Mouse (Mus musculus) hindbrain, embryonic 11.5 days (tissue): Measurements from ENCODE around the gene Ccdc174. TPM values are rescaled to one million over a fixed set of nuclear protein-coding genes. Genes with fewer than 3 reads are reported as not detected.

ENCODE experiments used
- ATAC-seq: fragments of 200-750 bp; cut with Nextera tagmentation; 2 replicates; pipeline ENCODE4 v1.8.0; 2017; ENCODE audit warnings: mild to moderate bottlenecking, moderate TSS enrichment, moderate library complexity; ENCODE audit not compliant: low FRiP score
- DNase-seq: peaks from one replicate; pipeline ENCODE4 v3.0.0-alpha.2; 2015; ENCODE audit warnings: low spot score
- H3K27ac ChIP-seq: fragments of 300-500 bp; sonication (generic); 2 replicates; pipeline ENCODE4 v1.5.1; 2014; ENCODE audit warnings: mild to moderate bottlenecking, low read depth, low read length
- H3K27me3 ChIP-seq: fragments of 300-500 bp; sonication (generic); 2 replicates; pipeline ENCODE4 v1.6.1; 2014; ENCODE audit warnings: mild to moderate bottlenecking, low read length, moderate library complexity, mixed read lengths; ENCODE audit not compliant: control insufficient read depth, insufficient read depth
- H3K36me3 ChIP-seq: fragments of 300-500 bp; sonication (generic); 2 replicates; pipeline ENCODE4 v1.6.1; 2014; ENCODE audit warnings: mild to moderate bottlenecking, low read length, moderate library complexity, mixed read lengths; ENCODE audit not compliant: control insufficient read depth, insufficient read depth
- H3K4me1 ChIP-seq: fragments of 300-500 bp; sonication (generic); replicated peaks from 2 replicates; pipeline ENCODE4 v1.6.1; 2014; ENCODE audit warnings: low read length, mixed read lengths; ENCODE audit not compliant: control insufficient read depth, insufficient read depth
- H3K4me2 ChIP-seq: fragments of 300-500 bp; sonication (generic); replicated peaks from 2 replicates; pipeline ENCODE4 v1.6.1; 2014; ENCODE audit warnings: mild to moderate bottlenecking, low read depth, low read length
- H3K4me3 ChIP-seq: fragments of 300-500 bp; sonication (generic); 2 replicates; pipeline ENCODE4 v1.5.1; 2014; ENCODE audit warnings: low read depth, low read length
- H3K9ac ChIP-seq: fragments of 300-500 bp; sonication (generic); 2 replicates; pipeline ENCODE4 v1.6.1; 2014; ENCODE audit warnings: low read depth, low read length
- H3K9me3 ChIP-seq: fragments of 300-500 bp; sonication (generic); 2 replicates; pipeline ENCODE4 v1.6.1; 2016; ENCODE audit warnings: low read length; ENCODE audit not compliant: control insufficient read depth
- WGBS: fragments of 180-500 bp; shearing (Covaris S2); extraction: QIAGEN DNeasy Blood & Tissue Kit; methylation state at CpG from one replicate; pipeline ENCODE4 v1.1.7; 2014; 5-methylcytosine and 5-hydroxymethylcytosine counted together
- polyA plus RNA-seq: library from polyadenylated mRNA; unstranded; fragments of >200 nt; fragmentation: Nextera tagmentation; extraction: Ambion mirVana; gene quantifications from 2 replicates; pipeline ENCODE4 v1.2.1, GENCODE M21; 2014

Ccdc174 gene
- polyA plus RNA-seq, result 49.2 and 61.5 TPM in 2 replicates

GRCm38 (mm10) chr6:91877885-91878651 lies at the start of gene Ccdc174:
Gene Ccdc174 (plus strand): TSS chr6:91878053.
- H3K27me3 ChIP-seq, result no peaks in the 10 kb centered on the region
- H3K4me3 ChIP-seq, result peak within 1 kb of the TSS; percentile 97
- no peaks in the 10 kb centered on the region for H3K9me3 ChIP-seq
- H3K36me3 ChIP-seq, result no peaks in the 10 kb centered on the region
- H3K9ac ChIP-seq, result peak within 1 kb of the TSS; percentile 94
- peak; percentile 96 for DNase-seq
- peak within 1 kb of the TSS; percentile 63 for H3K4me2 ChIP-seq
- peak within 1 kb of the TSS; percentile 49; the same call in 1 of the 2 replicates for H3K27ac ChIP-seq
- H3K4me1 ChIP-seq, result no peaks in the 10 kb centered on the region
- WGBS, result under 1% methylated on average over 45 of the region's 47 CpGs
- peak; percentile 93 for ATAC-seq

- ATAC-seq, result peak; percentile 59; the same call in 1 of the 2 replicates
- Histone ChIP-seq H3K9me3 (no peaks in the 10 kb centered on the region), H3K4me1 (no peaks in the 10 kb centered on the region), H3K27me3 (no peaks in the 10 kb centered on the region), H3K9ac (no peak overlapping the region), H3K27ac (no peak overlapping the region), H3K36me3 (no peaks in the 10 kb centered on the region), H3K4me3 (no peak overlapping the region), H3K4me2 (no peak overlapping the region)
- DNase-seq, result no peak
- 63% methylated on average over 3 of the region's 3 CpGs for WGBS
Measured at GRCm38 (mm10) chr6:91832863-91833440, 44.9 kb upstream of the Ccdc174 start.

- Histone ChIP-seq H3K9me3 (no peaks in the 10 kb centered on the region), H3K27me3 (peaks cover 21% of the 10 kb centered on the region), H3K4me2 (peak overlapping the region; percentile 43), H3K36me3 (no peaks in the 10 kb centered on the region), H3K9ac (peak overlapping the region; percentile 31; the same call in 1 of the 2 replicates), H3K4me3 (peak overlapping the region; percentile 17), H3K4me1 (0 out of 2 replicates have a peak, but pooled peaks cover 3% of the 10 kb centered on the region), H3K27ac (peak overlapping the region; percentile 75)
- 5% methylated on average over 23 of the region's 23 CpGs for WGBS
- ATAC-seq (peak; percentile 84), DNase-seq (peak; percentile 82)
Measured at GRCm38 (mm10) chr6:91839010-91839871, 38.6 kb upstream of the Ccdc174 start.

GRCm38 (mm10) chr6:91842897-91843627 lies 34.8 kb upstream of the Ccdc174 start:
- H3K36me3 ChIP-seq, result no peaks in the 10 kb centered on the region
- H3K4me1 ChIP-seq, result 0 out of 2 replicates have a peak, but pooled peaks cover 3% of the 10 kb centered on the region
- DNase-seq (no peak), ATAC-seq (no peak; the same call in 1 of the 2 replicates)
- H3K4me3 ChIP-seq, result peak overlapping the region; percentile 50
- WGBS, result 2% methylated on average over 41 of the region's 46 CpGs
- H3K27me3 ChIP-seq, result peaks cover 34% of the 10 kb centered on the region
- H3K9ac ChIP-seq, result peak overlapping the region; percentile 58
- H3K9me3 ChIP-seq, result no peaks in the 10 kb centered on the region
- no peak overlapping the region for H3K27ac ChIP-seq
- H3K4me2 ChIP-seq, result peak overlapping the region; percentile 96

GRCm38 (mm10) chr6:91843628-91844153 lies 34.2 kb upstream of the Ccdc174 start:
- Histone ChIP-seq H3K9me3 (no peaks in the 10 kb centered on the region), H3K4me1 (0 out of 2 replicates have a peak, but pooled peaks cover 3% of the 10 kb centered on the region), H3K27ac (no peak overlapping the region), H3K27me3 (peaks cover 34% of the 10 kb centered on the region), H3K9ac (peak overlapping the region; percentile 58), H3K4me3 (peak overlapping the region; percentile 50), H3K4me2 (peak overlapping the region; percentile 96), H3K36me3 (no peaks in the 10 kb centered on the region)
- ATAC-seq, result no peak; the same call in 1 of the 2 replicates
- WGBS, result 4% methylated on average over 63 of the region's 69 CpGs
- DNase-seq, result peak; percentile 52

GRCm38 (mm10) chr6:91852550-91852949 lies 25.3 kb upstream of the Ccdc174 start:
- H3K4me1 ChIP-seq, result no peaks in the 10 kb centered on the region
- no peak overlapping the region for H3K4me2 ChIP-seq
- no peak for ATAC-seq
- peak; percentile 67 for DNase-seq
- H3K27ac ChIP-seq, result no peak overlapping the region
- H3K36me3 ChIP-seq, result no peaks in the 10 kb centered on the region
- no peaks in the 10 kb centered on the region for H3K27me3 ChIP-seq
- H3K9ac ChIP-seq, result no peak overlapping the region
- no peak overlapping the region for H3K4me3 ChIP-seq
- no peaks in the 10 kb centered on the region for H3K9me3 ChIP-seq
- 11% methylated on average over 2 of the region's 2 CpGs for WGBS

GRCm38 (mm10) chr6:91858339-91858738 lies 19.5 kb upstream of the Ccdc174 start:
- WGBS, result 74% methylated on average over 5 of the region's 5 CpGs
- DNase-seq (no peak), ATAC-seq (no peak)
- Histone ChIP-seq H3K36me3 (no peaks in the 10 kb centered on the region), H3K9ac (no peak overlapping the region), H3K4me3 (no peak overlapping the region), H3K4me2 (no peak overlapping the region), H3K9me3 (no peaks in the 10 kb centered on the region), H3K4me1 (no peaks in the 10 kb centered on the region), H3K27me3 (no peaks in the 10 kb centered on the region), H3K27ac (no peak overlapping the region)

GRCm38 (mm10) chr6:91862848-91863247 lies 15.0 kb upstream of the Ccdc174 start:
- no peak overlapping the region for H3K4me2 ChIP-seq
- DNase-seq (no peak), ATAC-seq (no peak)
- no peaks in the 10 kb centered on the region for H3K9me3 ChIP-seq
- no peak overlapping the region for H3K4me3 ChIP-seq
- no peak overlapping the region for H3K9ac ChIP-seq
- no peaks in the 10 kb centered on the region for H3K36me3 ChIP-seq
- no peaks in the 10 kb centered on the region for H3K4me1 ChIP-seq
- no peaks in the 10 kb centered on the region for H3K27me3 ChIP-seq
- no peak overlapping the region for H3K27ac ChIP-seq
